Mouse (Mus musculus) olfactory bulb, adult 2 months (tissue): ENCODE measurements around the gene Ccdc12. TPM values are rescaled to one million over a fixed set of nuclear protein-coding genes. Genes with fewer than 3 reads are reported as not detected.
A peak's percentile ranks its signal among the peaks of the same experiment; 100 is the strongest.

Source experiments
- H3K27ac ChIP-seq: fragments of 200-500 bp; 2 replicates; pipeline ENCODE4 v1.5.1; 2012; ENCODE audit warnings: low read depth, low read length; ENCODE audit not compliant: insufficient read depth
- H3K4me1 ChIP-seq: fragments of 200-500 bp; 2 replicates; pipeline ENCODE4 v1.6.1; 2012; ENCODE audit warnings: low read length; ENCODE audit not compliant: control insufficient read depth, insufficient read depth
- H3K4me3 ChIP-seq: fragments of 200-500 bp; 2 replicates; pipeline ENCODE4 v1.5.1; 2012; ENCODE audit warnings: mild to moderate bottlenecking, low read depth, low read length, moderate library complexity; ENCODE audit not compliant: insufficient read depth
- CTCF ChIP-seq: fragments of 200-500 bp; IDR thresholded peaks from 2 replicates; pipeline ENCODE4 v1.5.1; 2012; ENCODE audit warnings: low read depth, mild to moderate bottlenecking, low read length, moderate library complexity; ENCODE audit not compliant: insufficient read depth
- POLR2A ChIP-seq: fragments of 200-500 bp; IDR thresholded peaks from 2 replicates; pipeline ENCODE4 v1.6.1; 2012; ENCODE audit warnings: mild to moderate bottlenecking, low read depth, low read length, moderate library complexity; ENCODE audit not compliant: insufficient read depth
- WGBS: fragments of 180-500 bp; shearing (Covaris S2); methylation state at CpG from one replicate; pipeline ENCODE4 v1.1.7; 2018; 5-methylcytosine and 5-hydroxymethylcytosine counted together
- polyA plus RNA-seq: library from polyadenylated mRNA; stranded (reverse); fragments of >200 nt; gene quantifications from 2 replicates; pipeline ENCODE4 v1.2.4, GENCODE M21; 2012; ENCODE audit warnings: low replicate concordance; ENCODE audit not compliant: missing spikeins, insufficient read depth, insufficient read length

Gene Ccdc12
- polyA plus RNA-seq, 1 experiment = not detected

DNA sequence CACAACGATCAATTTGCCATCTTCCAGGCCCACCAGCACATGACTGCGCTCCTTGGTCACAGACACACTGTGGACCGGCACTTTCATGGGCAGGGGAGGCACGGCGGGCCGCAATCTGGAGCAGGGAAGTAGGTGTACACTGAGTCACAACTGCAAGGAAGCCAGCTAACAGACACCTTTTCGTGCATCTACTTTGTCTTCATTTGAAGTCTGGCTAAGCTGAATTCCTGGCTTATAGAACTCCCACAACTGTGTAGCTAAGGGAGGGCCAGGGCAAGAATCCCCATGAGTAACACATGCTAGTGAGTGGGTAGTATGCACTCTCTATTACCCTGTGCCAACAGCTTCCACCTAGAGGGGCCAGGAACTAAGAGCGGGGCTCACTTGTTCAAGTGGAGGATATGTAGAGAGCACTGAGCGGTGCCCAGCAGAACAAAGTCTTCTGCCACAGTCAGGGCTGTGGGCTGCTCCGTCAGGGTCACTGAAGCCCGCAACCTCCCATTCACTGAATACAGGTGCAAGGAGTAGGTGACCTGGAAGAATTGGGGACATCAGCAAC, 30.9 kb upstream of the Ccdc12 start:
- peak overlapping the region; percentile 48 for H3K4me3 ChIP-seq
- TF ChIP-seq POLR2A = no peak
- TF ChIP-seq CTCF = no peak
- H3K27ac ChIP-seq = peak overlapping the region; percentile 31
- H3K4me1 ChIP-seq = peaks cover 16% of the 10 kb centered on the region
- 56% methylated on average over 11 of the region's 11 CpGs for WGBS

DNA sequence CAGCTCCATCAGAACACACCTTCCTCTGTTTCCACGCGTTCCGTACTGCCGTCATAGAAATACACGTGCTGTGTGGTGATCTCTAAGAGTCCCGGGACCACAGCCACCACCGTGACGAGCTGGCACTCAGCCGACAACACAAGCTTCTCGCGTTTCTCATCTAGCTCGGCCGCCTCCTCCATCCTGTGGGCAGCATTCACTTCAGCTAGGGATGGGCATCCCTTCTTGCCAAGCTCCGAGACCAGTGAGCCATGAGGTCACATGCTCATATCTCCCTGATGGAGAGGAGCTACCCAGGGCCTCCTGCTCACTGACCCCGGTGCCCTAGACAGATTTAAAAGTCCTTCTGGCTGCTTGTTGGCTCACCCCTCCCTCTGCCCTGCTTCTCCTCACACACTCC, 26.1 kb upstream of the Ccdc12 start:
- Histone ChIP-seq H3K4me1 (peaks cover 6% of the 10 kb centered on the region), H3K4me3 (no peak overlapping the region), H3K27ac (no peak overlapping the region)
- 77% methylated on average over 15 of the region's 15 CpGs for WGBS
- TF ChIP-seq POLR2A (no peak), CTCF (no peak)

DNA sequence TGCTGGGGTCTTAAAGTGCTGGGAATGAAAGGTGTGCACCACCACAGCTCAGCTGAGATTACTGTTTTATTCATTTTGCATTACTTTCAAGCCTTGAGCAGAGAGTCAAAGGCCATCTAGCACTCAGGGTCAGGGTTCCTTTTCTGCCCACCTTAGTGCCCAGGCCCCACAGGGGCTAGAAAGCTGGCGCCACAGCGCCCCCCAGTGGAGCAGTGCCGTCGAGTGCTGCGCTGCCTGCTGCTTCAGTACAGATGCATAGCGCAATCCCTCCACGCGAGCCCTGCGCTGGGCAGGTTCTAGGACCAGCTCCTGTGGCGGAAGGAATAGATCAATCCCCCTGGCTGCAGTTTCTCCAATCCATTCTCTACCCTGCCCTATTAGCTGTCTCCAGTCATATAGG, 25.1 kb upstream of the Ccdc12 start:
- Histone ChIP-seq H3K4me1 (no peaks in the 10 kb centered on the region), H3K27ac (no peak overlapping the region), H3K4me3 (no peak overlapping the region)
- 47% methylated on average over 10 of the region's 10 CpGs for WGBS
- TF ChIP-seq CTCF (peak; percentile 43; the same call in 1 of the 2 replicates), POLR2A (no peak)

DNA sequence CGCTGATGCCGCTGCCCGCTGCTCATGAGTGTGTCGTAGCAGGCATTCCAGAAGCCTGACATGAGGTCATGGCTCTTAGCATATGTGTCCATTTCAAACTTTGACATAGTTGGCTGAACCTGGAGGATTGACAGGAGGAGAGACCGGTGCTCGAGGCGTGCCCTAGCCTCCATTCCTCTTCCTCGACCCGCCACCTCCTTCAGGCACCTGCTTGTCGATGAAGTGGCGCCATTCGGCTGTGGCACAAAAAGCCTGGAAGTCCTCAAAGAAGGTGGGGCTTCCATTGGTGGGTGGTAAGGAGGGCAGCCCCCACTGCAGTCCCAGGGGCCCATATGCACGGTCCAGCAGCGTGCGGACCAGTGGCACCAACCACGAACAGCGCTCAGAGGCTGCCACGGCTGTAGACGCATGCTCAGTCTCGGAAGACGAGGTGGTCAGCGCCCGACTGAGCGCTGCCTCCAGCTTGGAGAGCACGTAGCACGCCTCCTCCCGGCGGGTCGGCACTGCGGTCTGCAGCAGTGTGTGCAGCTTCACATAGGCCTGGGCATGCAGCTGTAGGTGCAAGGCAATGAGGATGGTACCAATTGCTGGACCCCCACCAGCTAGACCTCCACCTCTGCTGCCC, 24.5 kb upstream of the Ccdc12 start:
- TF ChIP-seq CTCF = no peak
- TF ChIP-seq POLR2A = no peak
- no peaks in the 10 kb centered on the region for H3K4me1 ChIP-seq
- H3K27ac ChIP-seq = no peak overlapping the region
- H3K4me3 ChIP-seq = no peak overlapping the region
- 43% methylated on average over 30 of the region's 30 CpGs for WGBS

DNA sequence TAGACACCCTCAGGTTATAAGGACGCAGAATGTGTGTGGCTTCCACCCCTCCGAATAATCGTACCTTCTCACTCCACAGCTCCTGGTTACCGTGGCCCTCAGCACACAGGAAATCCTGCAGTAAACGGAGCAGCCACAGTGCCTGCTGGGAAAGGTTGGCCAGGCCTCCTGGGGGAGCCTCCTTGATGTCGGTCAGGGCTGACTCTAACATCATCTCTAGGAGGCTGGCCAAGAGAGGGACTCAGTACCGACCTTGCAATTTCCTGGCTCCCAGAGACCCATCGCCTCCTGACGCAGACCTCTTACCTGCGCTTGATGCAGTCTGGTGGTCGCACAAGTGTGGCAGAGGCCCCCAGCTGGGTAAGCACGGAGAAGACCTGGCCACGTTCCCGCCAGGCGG, 23.6 kb upstream of the Ccdc12 start:
- no peak overlapping the region for H3K27ac ChIP-seq
- TF ChIP-seq POLR2A (no peak), CTCF (no peak)
- no peak overlapping the region for H3K4me3 ChIP-seq
- WGBS = 89% methylated on average over 15 of the region's 15 CpGs
- no peaks in the 10 kb centered on the region for H3K4me1 ChIP-seq

DNA sequence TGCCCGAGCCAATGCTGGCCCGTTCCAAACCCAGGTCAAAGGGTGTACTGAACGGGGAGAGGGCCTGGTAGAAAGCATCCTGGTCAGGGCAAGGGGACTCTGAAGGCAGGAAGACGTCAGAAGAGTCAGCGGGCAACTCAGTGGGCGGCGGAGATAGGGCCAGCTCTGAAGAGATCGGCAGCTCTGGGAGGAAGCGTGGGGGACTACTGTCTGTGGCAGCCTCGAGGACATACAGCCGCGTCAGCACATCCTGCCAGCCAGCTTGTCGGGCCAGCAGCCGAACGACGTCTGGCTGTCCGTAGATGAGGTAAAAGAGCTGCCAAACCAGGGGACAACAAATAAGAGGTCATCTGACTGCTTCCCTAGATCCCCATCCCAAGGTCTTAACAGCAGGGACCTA, 22.4 kb upstream of the Ccdc12 start:
- WGBS = 84% methylated on average over 17 of the region's 17 CpGs
- H3K27ac ChIP-seq = no peak overlapping the region
- TF ChIP-seq POLR2A (no peak), CTCF (no peak)
- H3K4me3 ChIP-seq = no peak overlapping the region
- no peaks in the 10 kb centered on the region for H3K4me1 ChIP-seq

DNA sequence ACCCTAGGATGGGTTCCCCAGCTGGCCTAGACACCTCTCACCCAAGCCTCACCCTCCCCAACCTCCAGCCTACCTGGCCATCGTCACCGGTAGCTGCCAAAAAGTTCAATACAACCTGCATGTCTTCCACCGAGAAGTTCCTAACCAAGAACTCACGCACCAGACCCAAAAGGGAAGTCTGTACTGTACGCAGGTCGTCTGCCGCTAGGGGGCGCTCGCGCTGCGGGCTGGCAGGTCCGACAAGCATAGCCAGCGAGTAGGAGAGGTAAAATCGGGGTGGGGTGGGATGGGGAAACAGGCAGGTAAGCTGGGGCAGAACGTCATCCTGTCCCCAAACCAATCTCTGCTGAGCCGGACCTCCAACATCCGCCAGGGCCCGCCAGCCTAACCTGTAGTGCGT, 21.1 kb upstream of the Ccdc12 start:
- TF ChIP-seq CTCF (peak; percentile 93), POLR2A (no peak)
- no peak overlapping the region for H3K27ac ChIP-seq
- H3K4me1 ChIP-seq = no peaks in the 10 kb centered on the region
- no peak overlapping the region for H3K4me3 ChIP-seq
- WGBS = 13% methylated on average over 19 of the region's 19 CpGs

DNA sequence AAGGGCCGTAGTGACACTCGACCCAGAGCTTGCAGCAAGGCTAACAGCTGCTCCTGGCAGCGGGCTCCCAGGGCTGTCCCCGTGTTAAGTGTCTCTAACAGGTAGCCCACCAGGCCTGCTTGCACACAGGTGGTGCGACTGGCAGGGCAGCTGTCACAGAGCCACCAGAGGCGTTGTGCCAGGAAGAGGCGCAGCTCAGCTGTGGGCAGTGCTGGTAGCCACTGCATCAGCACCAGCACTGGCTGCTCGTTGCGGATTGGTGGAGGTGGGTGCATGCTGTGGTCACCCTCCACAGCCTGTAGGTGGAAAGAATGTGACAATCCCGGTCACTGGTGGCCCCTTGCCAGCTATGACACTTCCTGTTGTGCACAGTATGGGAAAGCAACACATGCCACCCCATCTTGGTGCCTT, 17.7 kb upstream of the Ccdc12 start:
- Histone ChIP-seq H3K4me1 (no peaks in the 10 kb centered on the region), H3K4me3 (no peak overlapping the region), H3K27ac (no peak overlapping the region)
- 84% methylated on average over 10 of the region's 10 CpGs for WGBS
- TF ChIP-seq POLR2A = no peak
- TF ChIP-seq CTCF = no peak

DNA sequence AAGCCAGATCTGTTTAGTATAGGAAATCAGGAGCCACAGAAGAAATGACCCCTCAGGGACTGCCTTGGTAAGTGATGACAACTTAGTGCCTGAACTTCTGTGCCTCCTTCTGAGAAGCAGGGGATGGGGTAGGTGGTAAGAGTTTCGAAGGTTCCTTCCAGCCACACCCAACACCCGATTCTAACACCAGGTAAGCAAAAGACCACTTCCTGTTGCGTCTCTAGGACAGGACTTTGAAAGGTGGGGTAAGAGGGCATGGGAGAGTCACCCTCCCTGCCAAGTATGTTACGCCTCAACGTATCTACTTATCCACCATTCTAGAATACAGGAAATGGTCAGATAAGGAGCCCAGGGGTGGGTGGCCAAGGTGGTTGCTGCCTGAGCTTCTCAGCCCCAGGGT, 15.3 kb upstream of the Ccdc12 start:
- no peak overlapping the region for H3K27ac ChIP-seq
- H3K4me1 ChIP-seq = no peaks in the 10 kb centered on the region
- WGBS = 91% methylated on average over 5 of the region's 5 CpGs
- no peak for TF ChIP-seq POLR2A
- TF ChIP-seq CTCF = no peak
- no peak overlapping the region for H3K4me3 ChIP-seq

DNA sequence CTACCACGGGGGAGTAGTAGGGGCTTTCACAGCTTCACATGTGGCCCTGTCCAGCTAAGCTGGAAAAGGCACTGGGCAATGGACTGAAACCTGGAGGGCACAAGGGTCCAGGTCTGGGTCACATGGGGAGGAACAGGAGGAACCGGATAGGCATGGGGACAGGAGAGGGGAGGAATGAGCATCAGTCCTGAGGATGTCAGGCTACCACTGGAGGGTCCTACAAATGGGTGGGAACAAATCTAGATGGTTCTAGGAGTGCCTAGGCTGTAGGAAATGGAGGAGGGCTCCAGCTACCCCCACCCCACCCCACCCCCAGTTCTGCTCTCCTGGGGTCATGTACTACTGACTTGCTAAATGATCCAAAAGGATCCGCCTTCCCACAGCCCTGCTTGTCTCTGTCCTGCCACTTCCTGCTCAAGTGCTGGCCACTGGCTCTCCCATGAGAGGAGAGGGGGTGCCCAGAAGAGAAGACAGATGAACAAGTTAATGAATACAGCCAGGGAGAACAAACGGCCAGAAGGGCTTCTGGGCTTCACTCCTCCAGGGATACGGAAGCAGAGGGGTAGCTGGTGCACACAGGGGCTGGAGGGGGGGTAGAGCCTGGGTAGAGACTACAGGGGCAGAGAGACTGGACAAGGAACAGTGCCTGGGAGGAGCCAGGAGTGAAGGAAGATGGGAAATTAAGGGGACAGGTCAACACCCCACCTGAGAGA, 13.3 kb upstream of the Ccdc12 start:
- no peak overlapping the region for H3K27ac ChIP-seq
- no peak for TF ChIP-seq POLR2A
- no peak overlapping the region for H3K4me3 ChIP-seq
- no peaks in the 10 kb centered on the region for H3K4me1 ChIP-seq
- WGBS = 68% methylated on average over 5 of the region's 5 CpGs
